Mouse (Mus musculus) layer of hippocampus, adult 2 months (tissue): ENCODE results near the gene Cfap58. TPM values are rescaled to one million over a fixed set of nuclear protein-coding genes. Genes with fewer than 3 reads are reported as not detected.
A peak's percentile ranks its signal among the peaks of the same experiment; 100 is the strongest.

ENCODE experiments used
- DNase-seq, 2 experiments: peaks; one replicate each; pipeline ENCODE4 v3.0.0; 2022; ENCODE audit warnings: low spot score in 2 of 2
- H3K27ac ChIP-seq: fragments of 200-600 bp; 2 replicates; pipeline ENCODE4 v1.8.1; 2022
- H3K4me3 ChIP-seq: fragments of 200-600 bp; 2 replicates; pipeline ENCODE4 v1.8.1; 2022; ENCODE audit warnings: mild to moderate bottlenecking
- CTCF ChIP-seq: fragments of 200-600 bp; conservative IDR thresholded peaks from 2 replicates; pipeline ENCODE4 v1.8.1; 2022; ENCODE audit warnings: antibody characterized with exemption, mild to moderate bottlenecking, moderate library complexity
- total RNA-seq, 2 experiments: library from RNA; stranded (reverse); gene quantifications; 2 replicates each; pipeline ENCODE4 v1.2.3; 2021

Gene Cfap58
- total RNA-seq, 2 experiments from 2014 or later, result 0.34 to 0.49 TPM

DNA sequence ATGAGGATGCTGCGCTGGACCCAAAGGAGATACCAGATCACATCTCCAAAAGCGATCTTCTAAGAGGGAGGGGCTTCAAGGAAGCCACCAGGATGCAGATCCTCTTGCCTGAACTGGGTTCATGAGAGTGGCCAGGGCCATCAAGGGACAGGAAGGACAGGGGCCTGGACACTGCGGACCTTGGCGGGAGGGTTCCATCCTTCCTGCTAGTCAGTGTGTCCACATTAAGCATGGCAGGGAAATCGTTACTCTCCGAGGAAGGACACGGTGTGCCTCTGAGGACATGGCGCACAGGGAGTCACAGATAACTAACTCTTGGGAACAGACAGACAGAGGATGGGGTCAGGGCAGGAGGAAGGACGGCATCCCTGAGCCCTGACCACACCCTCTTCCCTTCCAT is 29.9 kb upstream of the Cfap58 start:
- Histone ChIP-seq H3K4me3 (no peak overlapping the region), H3K27ac (no peak overlapping the region)
- no peak for DNase-seq
- TF ChIP-seq CTCF, result no peak

DNA sequence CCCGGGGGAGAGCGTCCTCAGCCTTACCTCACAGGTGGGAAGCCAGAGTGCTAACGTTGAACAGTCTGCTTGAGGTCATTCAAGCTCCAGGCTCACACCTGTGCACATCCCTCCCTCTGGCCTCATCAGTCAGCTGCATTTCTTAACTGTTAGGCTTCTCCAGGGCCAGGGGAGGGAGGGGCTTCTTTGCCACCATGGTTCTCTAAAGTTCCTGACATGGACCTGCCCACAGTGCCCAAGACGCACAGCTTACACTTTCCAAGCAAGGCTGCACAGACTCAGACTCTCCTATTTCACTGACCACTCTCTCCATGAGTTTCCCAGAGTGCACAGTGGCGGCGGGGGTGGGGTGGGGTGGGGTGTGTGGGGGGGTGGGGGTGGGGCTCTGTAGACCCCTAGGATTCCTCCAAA is 28.5 kb upstream of the Cfap58 start:
- no peak overlapping the region for H3K27ac ChIP-seq
- DNase-seq, result no peak
- no peak overlapping the region for H3K4me3 ChIP-seq
- no peak for TF ChIP-seq CTCF

DNA sequence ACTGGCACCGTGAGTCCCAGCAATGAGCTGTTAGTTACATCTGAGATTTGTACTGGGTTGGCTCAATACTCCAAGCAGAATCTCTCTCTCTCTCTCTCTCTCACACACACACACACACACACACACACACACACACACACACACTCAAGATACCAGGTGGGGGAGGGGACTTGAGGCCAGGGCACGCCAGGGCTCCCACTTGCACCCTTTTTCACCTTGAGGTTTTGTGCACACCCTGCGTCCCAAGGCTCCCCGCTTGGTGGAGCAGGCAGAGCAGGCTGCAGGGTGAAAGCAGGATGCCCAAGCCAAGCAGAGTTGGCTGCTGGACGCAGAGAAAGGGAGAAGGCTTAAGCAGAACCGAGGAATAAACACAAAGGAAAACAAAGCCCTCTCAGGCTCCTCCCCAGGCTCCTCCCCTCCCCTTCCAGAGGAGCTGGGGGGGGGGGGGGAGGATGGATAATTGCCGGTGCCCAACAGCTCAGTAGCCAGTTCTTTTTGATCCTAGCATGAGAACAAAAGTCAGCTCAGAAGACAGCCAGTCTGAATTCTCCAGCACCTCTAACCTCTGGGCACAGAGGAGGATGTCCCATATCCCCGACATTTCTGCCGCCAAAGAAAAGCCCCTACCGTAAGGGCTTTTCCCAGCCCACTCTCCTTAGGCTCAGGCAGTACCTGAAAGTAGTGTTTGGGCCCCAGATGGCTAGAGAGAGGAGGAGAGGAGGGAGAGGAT is 27.9 kb upstream of the Cfap58 start:
- DNase-seq, result no peak
- Histone ChIP-seq H3K27ac (no peak overlapping the region), H3K4me3 (no peak overlapping the region)
- no peak for TF ChIP-seq CTCF

DNA sequence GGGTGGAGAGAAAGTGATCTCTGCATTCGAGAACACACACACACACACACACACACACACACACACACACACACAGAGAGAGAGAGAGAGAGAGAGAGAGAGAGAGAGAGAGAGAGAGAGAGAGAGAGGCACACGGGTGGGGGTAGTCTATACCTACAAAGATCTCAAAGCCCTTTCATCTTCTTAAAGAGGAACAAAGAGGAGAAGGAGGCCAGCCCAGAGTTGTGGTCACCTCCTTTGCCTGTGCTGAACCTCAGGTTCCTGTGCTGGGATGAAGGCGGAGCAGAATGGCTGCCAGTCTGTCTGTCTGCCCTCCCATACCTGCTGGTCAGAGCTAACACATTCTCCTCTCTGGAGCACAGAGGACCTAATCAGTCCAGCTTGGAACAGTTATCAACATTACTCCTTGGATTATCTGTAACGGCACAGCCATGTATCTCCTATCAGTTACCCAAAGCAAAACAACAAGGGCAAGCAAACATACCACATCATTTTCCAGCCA is 27.3 kb upstream of the Cfap58 start:
- H3K4me3 ChIP-seq, result no peak overlapping the region
- no peak for TF ChIP-seq CTCF
- no peak for DNase-seq
- H3K27ac ChIP-seq, result no peak overlapping the region

DNA sequence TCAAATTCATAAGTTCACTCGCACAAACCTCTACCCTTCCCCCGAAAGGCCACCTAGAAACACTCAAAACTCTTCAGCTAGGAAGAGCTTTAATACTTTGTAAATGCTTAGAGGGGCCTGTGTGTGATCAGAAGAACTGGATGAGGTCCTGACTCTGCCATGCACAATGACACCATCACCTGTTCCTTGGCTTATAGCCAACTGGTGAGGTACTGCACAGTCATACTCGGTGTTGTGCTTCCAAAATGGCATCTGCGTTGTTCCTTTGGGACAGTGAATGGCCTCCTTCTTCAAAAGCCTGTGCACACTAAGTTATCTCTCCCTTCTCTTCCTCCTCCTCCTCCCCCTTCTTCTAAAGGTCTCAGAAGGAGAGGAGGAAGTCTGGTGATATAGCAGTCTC is 26.7 kb upstream of the Cfap58 start:
- no peak for TF ChIP-seq CTCF
- no peak for DNase-seq
- no peak overlapping the region for H3K4me3 ChIP-seq
- H3K27ac ChIP-seq, result no peak overlapping the region

DNA sequence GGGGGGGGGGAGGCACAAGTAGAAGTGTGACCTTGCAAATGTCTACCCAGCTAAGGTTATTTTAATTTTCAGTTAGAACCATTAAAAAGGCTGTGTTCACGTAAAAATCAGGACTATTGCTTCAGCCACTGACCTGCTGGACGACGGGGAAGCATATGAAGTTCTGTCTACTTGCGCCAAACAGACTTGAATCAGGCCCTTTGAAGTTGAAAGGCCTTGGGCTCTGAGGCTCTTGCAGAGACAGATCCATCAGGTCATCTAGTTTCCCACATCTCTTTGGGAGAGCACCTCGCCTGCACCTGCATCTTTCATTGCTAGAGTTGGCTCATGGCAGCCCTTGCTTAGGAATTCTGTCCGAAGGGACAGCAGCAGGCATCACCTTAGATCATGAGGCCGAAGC is 24.1 kb upstream of the Cfap58 start:
- H3K27ac ChIP-seq, result no peak overlapping the region
- no peak overlapping the region for H3K4me3 ChIP-seq
- TF ChIP-seq CTCF, result no peak
- no peak for DNase-seq

DNA sequence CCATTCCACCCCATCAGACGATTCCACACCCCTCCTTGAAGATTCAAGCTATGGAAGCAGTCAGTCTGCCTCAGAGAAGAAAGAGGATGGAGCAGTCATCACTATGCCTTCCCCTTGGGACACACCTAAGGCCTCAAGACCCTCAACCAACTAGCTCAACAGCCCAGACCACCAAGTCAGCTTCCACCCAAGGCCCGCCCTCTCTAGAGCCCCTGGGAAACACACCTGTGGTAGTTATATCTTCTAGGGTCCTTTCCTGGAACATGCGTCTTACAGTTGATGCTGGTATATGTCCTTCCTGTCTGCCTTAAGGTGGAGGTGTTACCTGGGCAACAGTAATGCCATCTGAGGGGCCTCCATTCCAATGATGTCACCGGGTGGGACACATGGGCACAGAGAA is 23.3 kb upstream of the Cfap58 start:
- Histone ChIP-seq H3K4me3 (no peak overlapping the region), H3K27ac (no peak overlapping the region)
- DNase-seq, result no peak
- TF ChIP-seq CTCF, result no peak

DNA sequence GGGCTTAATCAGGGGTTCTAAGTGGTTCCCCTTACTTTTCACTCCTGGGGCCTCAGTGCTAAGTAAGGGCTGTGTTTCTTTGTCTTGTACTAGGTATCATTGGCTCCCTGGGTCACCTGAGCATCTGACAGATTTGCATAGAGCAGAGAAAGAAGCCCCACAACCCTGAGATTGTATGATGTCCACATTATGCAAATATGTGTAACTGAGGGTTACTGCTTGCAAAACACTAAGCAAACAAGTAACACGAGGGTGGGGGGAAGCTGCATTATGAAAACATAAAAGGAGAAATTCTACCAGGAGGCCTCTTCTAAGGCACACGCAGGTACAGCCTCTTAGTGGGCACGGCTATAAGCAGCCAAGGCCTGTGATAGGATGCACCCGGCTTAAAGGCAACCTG is 22.2 kb upstream of the Cfap58 start:
- TF ChIP-seq CTCF, result no peak
- no peak for DNase-seq
- Histone ChIP-seq H3K4me3 (no peak overlapping the region), H3K27ac (no peak overlapping the region)

DNA sequence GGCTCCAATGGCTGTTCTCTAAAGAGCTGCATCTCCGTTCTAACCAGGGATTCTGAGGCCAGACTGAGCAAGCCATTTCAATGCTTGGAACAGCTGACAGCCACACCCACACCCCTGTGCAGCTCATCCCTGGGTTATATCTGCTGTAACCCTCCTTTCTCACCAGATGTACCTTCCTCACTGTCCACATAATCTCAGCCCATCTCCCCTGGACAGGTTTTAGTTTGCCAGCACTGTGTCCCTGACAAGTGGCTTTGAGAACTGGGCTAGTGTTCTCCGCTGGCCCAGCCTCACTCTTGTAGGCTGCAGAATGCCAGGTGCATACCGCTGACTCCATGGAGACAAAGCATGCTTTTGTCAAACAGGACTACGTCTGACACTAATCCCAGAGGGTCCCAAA is 20.1 kb upstream of the Cfap58 start:
- Histone ChIP-seq H3K27ac (no peak overlapping the region), H3K4me3 (no peak overlapping the region; the same call in 1 of the 2 replicates)
- no peak for DNase-seq
- TF ChIP-seq CTCF, result no peak

DNA sequence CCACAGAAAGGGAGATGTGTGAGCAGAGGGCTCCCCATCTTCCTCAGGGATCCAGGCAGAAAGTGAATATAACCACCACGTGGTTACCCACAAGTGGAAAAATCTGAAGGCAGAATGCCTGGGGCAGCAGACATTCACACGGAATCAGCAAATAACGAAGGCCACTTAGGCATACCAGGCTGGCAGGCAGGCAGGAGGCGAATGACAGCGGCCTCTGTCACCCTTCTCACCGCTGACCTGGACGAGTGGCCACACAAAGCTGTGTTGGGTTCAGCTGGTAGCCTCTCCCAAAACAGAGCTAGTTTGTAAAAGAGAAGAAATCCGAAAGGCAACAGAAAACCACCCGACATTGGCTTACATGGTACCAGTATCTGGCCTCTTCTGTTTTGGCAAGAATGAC is 19.5 kb upstream of the Cfap58 start:
- no peak for DNase-seq
- H3K27ac ChIP-seq, result no peak overlapping the region
- peak overlapping the region; percentile 82; the same call in 1 of the 2 replicates for H3K4me3 ChIP-seq
- TF ChIP-seq CTCF, result no peak

DNA sequence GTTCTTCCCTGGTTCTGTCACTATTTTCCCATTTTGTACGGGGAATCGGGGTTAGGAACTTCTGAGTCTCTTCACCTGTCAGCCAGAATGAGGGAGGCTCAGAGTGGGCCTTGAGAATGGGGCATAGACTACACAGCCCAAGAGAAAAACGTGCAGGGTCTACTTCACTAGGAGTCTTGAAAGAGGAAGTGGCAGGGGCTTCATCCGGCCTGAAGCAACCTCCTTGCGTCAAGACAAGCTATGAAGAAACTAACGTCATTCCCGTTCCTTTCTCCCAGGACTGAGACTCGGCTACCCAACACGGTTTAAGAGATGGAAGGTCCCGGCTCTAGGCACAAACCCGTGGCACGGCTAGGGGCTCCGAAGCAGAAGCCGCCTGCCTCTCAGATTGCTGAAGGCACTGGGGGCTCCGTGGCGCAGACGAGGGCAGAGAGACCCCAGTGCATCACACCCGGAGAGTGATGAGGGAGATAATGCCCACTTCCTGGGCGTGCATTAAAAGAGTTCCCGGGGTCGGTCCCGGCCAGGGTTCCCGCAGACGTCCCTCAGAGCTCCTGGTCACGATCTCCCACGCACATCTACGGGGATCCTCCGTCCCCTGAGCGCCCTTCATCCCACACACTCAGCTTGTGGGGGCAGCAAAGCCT is 18.9 kb upstream of the Cfap58 start:
- no peak for TF ChIP-seq CTCF
- no peak for DNase-seq
- Histone ChIP-seq H3K4me3 (peak overlapping the region; percentile 82), H3K27ac (peak overlapping the region; percentile 44; the same call in 1 of the 2 replicates)

DNA sequence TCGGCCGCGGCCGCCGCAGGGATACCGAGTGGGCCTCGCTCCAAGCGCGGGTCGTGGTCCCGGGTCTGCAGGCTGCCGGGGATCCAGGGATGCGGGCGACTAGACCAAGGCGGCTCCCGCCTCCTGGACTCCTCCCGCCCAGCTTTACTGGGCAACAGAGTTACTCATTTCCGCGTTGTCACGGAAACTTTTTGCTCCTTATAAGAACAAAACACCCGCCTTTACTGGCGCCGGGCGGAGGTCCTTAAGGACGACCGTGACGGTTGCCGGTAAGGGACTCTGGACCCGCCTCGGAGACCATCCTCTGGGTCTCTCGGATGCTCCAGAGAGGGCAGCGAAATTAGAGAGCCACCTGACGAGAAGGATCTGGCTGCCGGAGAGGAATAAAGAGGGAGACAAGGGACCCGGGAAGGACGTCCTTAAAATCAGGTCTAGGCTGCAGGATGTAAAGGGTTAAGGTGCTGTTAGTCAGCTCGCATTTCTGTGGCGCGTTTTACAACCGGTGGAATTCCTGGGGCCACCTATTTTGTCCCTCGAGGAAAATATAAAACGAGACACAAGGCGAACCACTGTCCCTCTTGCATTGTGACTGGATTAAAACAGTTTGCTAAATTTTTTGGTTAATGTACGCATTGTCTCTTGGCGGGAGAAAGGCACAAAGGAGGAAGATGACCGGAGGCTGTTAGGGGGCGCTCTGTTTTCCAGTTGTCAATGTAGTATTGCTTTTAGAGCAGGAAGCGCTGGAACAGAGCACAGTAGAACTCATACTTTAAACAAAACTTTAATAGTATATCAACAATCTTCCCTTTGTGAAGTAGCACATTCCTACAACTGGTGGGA is 18.1 kb upstream of the Cfap58 start, which contains the start of the genes Cfap43 and Itprip:
Gene Cfap43 (minus strand): TSS at position 162 of the 840 bp plus-strand sequence.
Gene Itprip (minus strand): TSS at position 174 of the 840 bp plus-strand sequence.
- Histone ChIP-seq H3K4me3 (peak within 1 kb of the TSS; percentile 82), H3K27ac (peak within 1 kb of the TSS; percentile 61)
- peak; percentile 69 for TF ChIP-seq CTCF

DNA sequence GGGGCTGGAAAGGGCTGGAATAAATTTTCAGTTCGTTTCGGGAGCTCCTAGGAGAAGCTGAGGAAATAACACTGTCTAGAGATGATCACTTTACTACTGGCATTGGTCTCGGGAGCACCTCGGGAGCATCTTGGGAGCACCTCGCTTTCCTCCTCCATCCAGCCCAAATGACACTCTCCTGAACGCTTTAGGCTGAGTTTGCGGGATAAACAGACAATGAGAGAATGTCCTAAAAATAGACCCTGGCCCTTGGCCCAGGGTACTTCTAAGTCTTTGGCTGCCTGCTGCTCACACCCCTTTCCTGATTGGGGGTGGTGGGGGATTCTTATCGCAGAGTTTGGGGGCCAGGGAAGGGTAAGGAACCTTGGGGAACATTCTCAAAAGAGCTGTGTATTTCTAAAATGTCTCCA is 17.5 kb upstream of the Cfap58 start:
- no peak for DNase-seq
- H3K27ac ChIP-seq, result peak overlapping the region; percentile 61
- no peak for TF ChIP-seq CTCF
- H3K4me3 ChIP-seq, result peak overlapping the region; percentile 82

More for the DNA sequence above, 18.1 kb upstream of the Cfap58 start, which contains the start of the genes Cfap43 and Itprip:
- DNase-seq, result peak; percentile 55 to 66
